Mouse (Mus musculus) heart, adult 2 months (tissue): ENCODE results near the gene Meis2. TPM values are rescaled to one million over a fixed set of nuclear protein-coding genes. Genes with fewer than 3 reads are reported as not detected.

Experiments
- DNase-seq, 2 experiments: peaks; one replicate each; pipeline ENCODE4 v3.0.0; 2021
- H3K27ac ChIP-seq: fragments of 200-600 bp; 2 replicates; pipeline ENCODE4 v1.8.1; 2022
- H3K27me3 ChIP-seq: fragments of 200-500 bp; 2 replicates; pipeline ENCODE4 v1.6.1; 2012; ENCODE audit warnings: mild to moderate bottlenecking, low read length, inconsistent platforms, mixed read lengths; ENCODE audit not compliant: control insufficient read depth, insufficient read depth
- H3K36me3 ChIP-seq: fragments of 200-500 bp; 2 replicates; pipeline ENCODE4 v1.6.1; 2012; ENCODE audit warnings: low read length, inconsistent platforms; ENCODE audit not compliant: control insufficient read depth, insufficient read depth
- H3K4me1 ChIP-seq: fragments of 200-500 bp; 2 replicates; pipeline ENCODE4 v1.6.1; 2011; ENCODE audit warnings: low read length; ENCODE audit not compliant: control insufficient read depth, insufficient read depth
- H3K4me3 ChIP-seq: fragments of 200-600 bp; 2 replicates; pipeline ENCODE4 v1.8.1; 2022
- H3K79me2 ChIP-seq: fragments of 200-500 bp; replicated peaks from 2 replicates; pipeline ENCODE4 v1.6.1; 2012; ENCODE audit warnings: mild to moderate bottlenecking, inconsistent platforms, low read length, moderate library complexity, mixed read lengths; ENCODE audit not compliant: control insufficient read depth, insufficient read depth
- H3K9ac ChIP-seq: fragments of 200-500 bp; 2 replicates; pipeline ENCODE4 v1.6.1; 2012; ENCODE audit warnings: low read depth, mild to moderate bottlenecking, control low read depth, inconsistent platforms, low read length, mixed read lengths
- CTCF ChIP-seq: fragments of 200-600 bp; IDR thresholded peaks from 2 replicates; pipeline ENCODE4 v1.8.1; 2022; ENCODE audit warnings: antibody characterized with exemption, mild to moderate bottlenecking, moderate library complexity
- EP300 ChIP-seq: fragments of 200-500 bp; IDR thresholded peaks from 2 replicates; pipeline ENCODE4 v1.6.1; 2011; ENCODE audit warnings: low read depth, low read length, control low read depth; ENCODE audit not compliant: insufficient read depth
- POLR2A ChIP-seq: fragments of 200-500 bp; IDR thresholded peaks from 2 replicates; pipeline ENCODE4 v1.6.1; 2011; ENCODE audit warnings: mild to moderate bottlenecking, low read depth, low read length, control low read depth; ENCODE audit not compliant: insufficient read depth
- WGBS: fragments of 180-500 bp; shearing (Covaris S2); methylation state at CpG from one replicate; pipeline ENCODE4 v1.1.7; 2018; 5-methylcytosine and 5-hydroxymethylcytosine counted together
- intact Hi-C: fragments of 180-260 bp; cut with DNase I; formaldehyde crosslinking; loops from one replicate; pipeline ENCODE4 v1.15.1; 2025
- polyA plus RNA-seq: library from polyadenylated mRNA; depleted of rRNA; stranded (reverse); fragments of >200 nt; gene quantifications from 2 replicates; pipeline ENCODE4 v1.2.3, GENCODE M21; 2012
- total RNA-seq, 2 experiments: library from RNA; stranded (reverse); gene quantifications; 2 replicates each; pipeline ENCODE4 v1.2.3; 2021

Gene Meis2
- total and polyA plus RNA-seq, 3 experiments = 16.9 to 30.4 (median 24.9) TPM

- H3K27me3 ChIP-seq = peaks cover 6% of the 10 kb centered on the region; the same call in 1 of the 2 replicates
- peaks cover 2% of the 10 kb centered on the region for H3K4me1 ChIP-seq
- WGBS = 17% methylated on average over 25 of the region's 25 CpGs
- no peaks in the 10 kb centered on the region for H3K36me3 ChIP-seq
- no peak overlapping the region for H3K27ac ChIP-seq
- peak; percentile 45 to 53 for DNase-seq
- intact Hi-C loops = no loop called here
- TF ChIP-seq CTCF (no peak), POLR2A (no peak), EP300 (no peak)
- peak overlapping the region; percentile 47 for H3K4me3 ChIP-seq
- H3K79me2 ChIP-seq = no peaks in the 10 kb centered on the region
- H3K9ac ChIP-seq = peak overlapping the region; percentile 40
Measured at GRCm38 (mm10) chr2:115860600-115861347, 204.9 kb downstream of the Meis2 start.

GRCm38 (mm10) chr2:115860141-115860480, 205.5 kb downstream of the Meis2 start:
- intact Hi-C loops = no loop called here
- no peak for TF ChIP-seq EP300
- no peak for TF ChIP-seq POLR2A
- TF ChIP-seq CTCF = no peak

DNA sequence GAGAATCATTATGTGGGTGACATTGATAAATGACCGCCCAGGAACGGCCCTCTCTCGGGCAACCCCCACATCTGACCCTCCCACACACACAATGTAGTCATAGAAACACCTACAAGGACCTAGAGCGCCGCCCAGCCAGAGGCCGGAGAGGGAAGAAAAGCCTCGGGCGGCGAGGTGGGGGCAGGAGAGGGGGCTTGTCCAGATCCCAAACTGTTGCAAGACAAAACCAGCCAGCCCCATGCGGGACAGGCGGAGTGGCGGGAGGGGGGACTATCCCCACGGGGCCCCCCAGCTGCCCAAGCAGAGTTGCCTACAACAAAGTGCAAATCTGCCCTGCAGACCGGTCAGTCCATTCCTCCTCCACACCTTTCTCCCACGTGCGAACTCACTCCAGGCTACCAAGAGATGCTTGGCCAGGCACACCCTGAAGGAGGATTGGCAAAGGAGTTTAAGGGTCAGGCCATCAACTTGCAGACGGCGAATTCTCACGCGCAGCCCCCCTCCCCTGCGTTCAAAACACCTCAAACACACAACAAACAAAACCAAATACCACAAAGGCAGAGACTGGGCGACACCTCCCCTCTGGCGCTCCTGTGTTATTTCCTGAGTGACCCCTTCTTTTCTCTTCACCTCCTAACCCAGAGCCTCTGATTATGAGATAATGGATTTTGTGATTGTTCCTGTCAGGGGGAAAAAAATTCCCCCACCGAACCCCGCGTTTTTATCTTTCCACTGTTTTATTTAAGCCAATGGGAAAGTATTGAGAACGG, 206.1 kb downstream of the Meis2 start:
- peaks cover 2% of the 10 kb centered on the region for H3K4me1 ChIP-seq
- H3K36me3 ChIP-seq = no peaks in the 10 kb centered on the region
- 31% methylated on average over 27 of the region's 27 CpGs for WGBS
- intact Hi-C loops = loop anchor here (5.0 to 10.0 kb wide), 3 partner anchors 342 to 1005 kb away; no protein-coding TSS in a partner anchor
- peak in 1 of 2 experiments; percentile 30 for DNase-seq
- no peaks in the 10 kb centered on the region for H3K79me2 ChIP-seq
- no peak overlapping the region for H3K9ac ChIP-seq
- H3K4me3 ChIP-seq = no peak overlapping the region
- H3K27ac ChIP-seq = no peak overlapping the region
- TF ChIP-seq POLR2A = no peak
- peaks cover 11% of the 10 kb centered on the region; the same call in 1 of the 2 replicates for H3K27me3 ChIP-seq

More at GRCm38 (mm10) chr2:115860141-115860480, 205.5 kb downstream of the Meis2 start:
- H3K4me1 ChIP-seq = peaks cover 2% of the 10 kb centered on the region
- peak overlapping the region; percentile 40; the same call in 1 of the 2 replicates for H3K9ac ChIP-seq
- no peak for DNase-seq
- peak overlapping the region; percentile 47 for H3K4me3 ChIP-seq
- peaks cover 7% of the 10 kb centered on the region; the same call in 1 of the 2 replicates for H3K27me3 ChIP-seq
- no peaks in the 10 kb centered on the region for H3K36me3 ChIP-seq
- 13% methylated on average over 15 of the region's 15 CpGs for WGBS
- H3K27ac ChIP-seq = no peak overlapping the region
- H3K79me2 ChIP-seq = no peaks in the 10 kb centered on the region

DNA sequence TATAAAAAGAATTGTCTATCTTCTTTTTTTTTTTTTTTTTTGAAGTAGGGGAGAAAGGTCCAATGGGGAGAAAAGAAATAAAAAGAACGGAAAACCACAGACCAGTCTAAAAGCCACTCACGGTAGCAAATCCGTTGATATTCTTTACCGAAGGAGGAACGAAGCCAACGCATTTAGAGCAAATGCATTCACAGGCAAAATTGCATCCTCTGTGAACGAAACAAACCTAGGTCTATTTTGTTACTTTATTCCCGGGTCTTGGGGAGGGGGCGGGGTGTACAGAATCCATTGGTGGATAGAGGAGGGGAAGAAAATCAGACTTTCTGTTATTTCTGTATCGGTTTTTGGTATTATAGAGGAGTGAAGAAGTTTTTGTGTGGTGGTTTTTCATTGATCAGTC, 206.7 kb downstream of the Meis2 start:
- intact Hi-C loops = loop anchor here (5.0 to 10.0 kb wide), 3 partner anchors 342 to 1004 kb away; no protein-coding TSS in a partner anchor
- Histone ChIP-seq H3K27me3 (peaks cover 11% of the 10 kb centered on the region; the same call in 1 of the 2 replicates), H3K79me2 (no peaks in the 10 kb centered on the region), H3K36me3 (no peaks in the 10 kb centered on the region), H3K9ac (no peak overlapping the region), H3K27ac (no peak overlapping the region), H3K4me3 (no peak overlapping the region), H3K4me1 (peaks cover 2% of the 10 kb centered on the region)
- no peak for TF ChIP-seq POLR2A
- TF ChIP-seq EP300 = no peak
- TF ChIP-seq CTCF = no peak
- no peak for DNase-seq
- 58% methylated on average over 10 of the region's 10 CpGs for WGBS

DNA sequence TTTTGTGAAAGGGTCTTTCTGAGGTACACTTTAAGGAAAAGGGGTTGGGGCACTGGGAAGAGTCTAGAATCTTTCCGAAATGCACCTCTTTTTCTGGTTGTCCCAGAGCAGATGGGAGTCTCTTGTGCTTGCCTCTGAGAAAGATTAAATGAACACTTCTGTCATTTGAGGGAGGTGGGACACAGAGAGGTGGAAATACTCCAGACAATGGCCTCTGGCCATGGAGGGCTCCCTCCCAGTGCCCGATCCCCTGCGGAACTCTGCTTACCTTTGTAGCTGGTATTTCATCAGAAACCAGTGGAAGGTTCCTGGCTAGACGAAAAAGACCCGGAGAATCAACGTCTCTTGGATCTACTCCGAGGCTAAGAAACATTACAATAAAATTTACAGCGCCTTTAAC, 207.4 kb downstream of the Meis2 start:
- Histone ChIP-seq H3K79me2 (no peaks in the 10 kb centered on the region), H3K4me1 (peaks cover 2% of the 10 kb centered on the region), H3K27me3 (peaks cover 11% of the 10 kb centered on the region; the same call in 1 of the 2 replicates), H3K4me3 (no peak overlapping the region), H3K9ac (no peak overlapping the region), H3K36me3 (no peaks in the 10 kb centered on the region), H3K27ac (no peak overlapping the region)
- intact Hi-C loops = loop anchor here (5.0 to 10.0 kb wide), 3 partner anchors 341 to 1003 kb away; no protein-coding TSS in a partner anchor
- 79% methylated on average over 8 of the region's 8 CpGs for WGBS
- no peak for TF ChIP-seq EP300
- TF ChIP-seq CTCF = no peak
- TF ChIP-seq POLR2A = no peak
- DNase-seq = no peak
